Mouse (Mus musculus) cerebellum, adult 11 months (tissue): ENCODE measurements around the gene Tbrg4.

Experiments used
- DNase-seq: peaks from one replicate; pipeline ENCODE4 v3.0.0; 2022

Tbrg4 gene

GRCm38 (mm10) chr11:6615250-6616205 is 10.3 kb downstream of the Tbrg4 start:
- no peak for DNase-seq

- DNase-seq: peak; percentile 84
These were observed 20.1 kb downstream of the Tbrg4 start, which contains the start of gene Nacad for GRCm38 (mm10) chr11:6605491-6606399. Gene Nacad, minus strand, starts transcription at chr11:6606053.

GRCm38 (mm10) chr11:6605021-6605481 is 20.8 kb downstream of the Tbrg4 start:
- DNase-seq: no peak

DNA sequence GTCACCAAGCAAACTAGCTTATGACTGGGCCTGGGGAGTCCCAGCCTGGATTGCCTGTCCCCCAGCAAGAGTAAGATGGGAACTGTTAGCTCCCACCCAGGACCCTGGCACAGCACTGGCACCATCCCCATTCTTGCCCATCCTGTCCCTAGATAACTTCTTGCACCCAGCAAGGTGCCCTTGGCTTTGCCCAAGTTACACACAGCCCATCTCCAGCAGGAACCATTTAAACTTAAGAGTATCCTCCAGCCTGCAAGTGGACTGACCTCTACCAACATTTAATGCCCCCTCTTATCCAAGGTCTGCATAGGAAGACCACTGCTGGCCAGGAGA is 21.3 kb downstream of the Tbrg4 start:
- no peak for DNase-seq

DNA sequence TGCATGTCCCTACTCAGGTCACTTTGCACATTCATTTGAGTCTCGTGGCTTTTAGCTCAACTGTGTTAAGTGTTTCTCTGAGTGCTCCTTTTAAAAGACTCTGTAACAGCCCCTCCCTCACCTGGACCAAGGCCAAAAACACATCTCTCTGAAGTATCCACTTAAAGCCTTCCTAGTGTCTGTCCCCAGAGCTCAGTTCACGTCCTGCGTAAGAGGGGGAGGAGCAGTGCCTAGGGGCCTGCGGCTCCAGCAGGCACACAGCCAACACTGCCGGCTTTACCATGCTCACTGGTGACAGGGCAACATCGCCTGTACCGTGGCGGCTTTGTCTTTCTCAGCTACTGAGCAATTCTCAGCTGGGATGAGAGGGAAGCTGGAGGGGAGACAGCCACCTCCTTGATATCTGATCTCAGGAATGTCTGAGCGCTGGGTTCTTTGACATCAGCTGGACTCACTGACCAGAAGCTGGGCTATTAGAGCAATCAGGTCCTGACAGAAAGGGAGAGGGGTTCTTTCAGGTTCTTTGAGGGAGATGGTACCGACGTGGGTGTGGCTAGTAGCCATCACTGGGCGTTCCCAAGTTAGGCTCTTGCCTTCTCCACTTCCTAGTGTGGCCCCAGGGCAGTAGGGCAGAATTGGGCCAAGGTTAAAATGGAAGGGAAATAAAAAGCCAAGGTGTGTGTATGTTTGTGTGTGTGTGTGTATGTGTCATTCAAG is 21.8 kb downstream of the Tbrg4 start:
- peak; percentile 68 for DNase-seq

DNA sequence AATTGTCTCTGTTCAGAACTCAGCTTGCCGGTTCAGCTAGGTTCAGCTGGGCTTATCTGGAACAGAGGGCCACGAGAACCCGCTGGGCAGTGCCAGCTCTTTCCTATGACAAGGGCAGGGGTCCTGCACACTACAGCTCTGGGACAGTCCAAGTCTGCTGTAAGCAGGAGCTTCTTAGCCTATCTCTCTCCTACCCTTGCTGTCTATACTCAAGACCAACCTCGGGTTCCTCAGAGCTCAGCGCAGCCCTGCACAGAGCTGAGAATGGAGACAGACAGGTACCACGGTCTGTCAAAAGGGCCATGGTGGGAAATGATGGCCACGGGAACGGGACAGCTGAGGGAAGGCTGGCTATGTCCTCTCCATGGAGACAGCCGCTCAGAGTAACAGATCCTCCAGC is 22.6 kb downstream of the Tbrg4 start:
- no peak for DNase-seq

GRCm38 (mm10) chr11:6602662-6603061 is 23.2 kb downstream of the Tbrg4 start:
- no peak for DNase-seq

DNA sequence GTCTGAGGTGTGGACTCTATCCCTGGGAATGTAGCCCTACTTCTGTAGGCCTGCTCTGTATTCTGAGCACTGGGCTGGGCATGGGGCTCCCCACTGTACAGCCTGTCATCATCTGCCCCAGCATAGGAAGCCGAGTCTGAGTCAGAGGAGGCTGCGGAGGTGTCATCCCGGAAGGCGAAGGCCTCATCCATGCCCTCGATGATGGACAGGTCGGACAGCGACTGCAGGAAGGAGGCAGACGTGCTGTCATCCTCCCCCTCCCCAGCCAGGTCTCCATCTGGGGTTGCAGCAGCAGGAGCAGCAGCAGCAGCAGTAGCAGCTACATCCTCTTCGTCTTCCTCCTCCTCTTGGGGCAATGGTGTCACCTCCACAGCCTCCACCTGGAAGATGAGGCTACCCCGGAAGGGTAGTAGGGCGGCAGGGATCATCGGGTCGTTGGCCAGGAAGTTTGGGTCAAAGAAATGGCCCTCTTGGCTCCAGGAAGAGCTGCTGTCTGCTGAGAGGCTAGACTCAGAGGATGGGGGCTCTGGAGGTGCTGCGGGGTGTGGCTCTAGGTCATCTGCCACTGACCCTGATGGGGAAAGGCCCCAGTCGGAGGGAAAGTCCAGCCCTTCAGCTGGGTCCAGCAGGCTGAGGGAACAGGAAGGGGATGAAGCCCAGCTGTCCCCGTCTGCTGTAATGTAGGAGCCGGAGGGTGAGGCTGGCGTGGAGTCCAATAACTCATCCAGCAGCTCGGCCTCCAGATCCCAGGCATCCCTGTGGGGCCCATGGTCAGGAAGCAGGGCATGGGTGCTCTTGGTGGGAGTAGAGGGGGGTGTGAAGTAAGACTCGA is 24.0 kb downstream of the Tbrg4 start:
- DNase-seq: no peak

DNA sequence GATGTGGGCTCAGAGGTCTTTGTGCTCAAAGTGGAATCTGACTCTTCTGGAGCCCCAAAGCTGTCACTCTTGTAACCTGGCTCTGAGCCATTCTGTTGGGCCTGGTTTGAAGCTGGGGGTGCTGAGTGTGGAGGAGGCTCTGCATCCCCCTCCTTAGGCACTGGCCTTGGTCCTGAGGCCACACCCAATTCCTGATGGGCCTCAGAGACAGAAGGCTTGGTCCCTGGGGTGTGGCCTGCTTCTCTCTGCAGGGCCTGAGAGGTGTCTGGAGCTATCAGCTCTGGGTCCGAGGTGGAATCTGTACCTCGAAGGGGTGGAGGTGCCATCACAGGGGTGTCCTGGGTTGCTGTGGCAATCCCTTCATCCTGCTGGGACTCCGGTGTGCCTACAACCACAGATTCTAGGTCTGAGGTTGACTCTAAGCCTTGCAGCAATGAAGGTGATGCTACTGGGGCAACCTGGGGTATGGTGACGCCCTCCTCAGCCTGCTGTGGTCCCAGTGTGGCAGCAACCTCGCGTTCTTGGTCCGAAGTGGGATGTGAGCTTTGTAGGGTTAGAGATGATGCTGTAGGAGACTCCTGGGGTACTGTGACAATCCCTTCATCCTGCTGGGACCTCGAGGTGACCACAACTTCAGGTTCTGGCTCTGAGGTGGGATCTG is 25.5 kb downstream of the Tbrg4 start:
- DNase-seq: no peak

DNA sequence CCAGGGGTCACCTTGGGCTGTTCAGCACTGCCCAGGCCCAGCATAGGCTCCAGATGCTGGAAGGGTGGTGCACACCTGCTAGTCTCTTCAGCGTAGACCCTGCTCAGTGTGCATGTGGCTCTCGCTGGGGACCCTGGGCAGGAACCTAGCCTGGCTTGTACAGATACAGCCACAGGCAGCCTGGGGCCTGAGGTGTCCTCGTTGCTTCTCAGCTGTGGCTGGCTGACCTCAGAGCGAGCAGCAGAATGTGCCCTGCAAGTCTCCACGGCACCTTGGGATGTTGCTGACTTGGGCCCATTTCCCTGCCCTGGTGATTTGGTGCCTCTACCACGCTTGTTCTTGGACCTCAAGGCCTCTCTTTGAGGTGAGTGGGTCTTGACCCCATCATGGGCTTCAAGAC is 26.0 kb downstream of the Tbrg4 start:
- DNase-seq: no peak

DNA sequence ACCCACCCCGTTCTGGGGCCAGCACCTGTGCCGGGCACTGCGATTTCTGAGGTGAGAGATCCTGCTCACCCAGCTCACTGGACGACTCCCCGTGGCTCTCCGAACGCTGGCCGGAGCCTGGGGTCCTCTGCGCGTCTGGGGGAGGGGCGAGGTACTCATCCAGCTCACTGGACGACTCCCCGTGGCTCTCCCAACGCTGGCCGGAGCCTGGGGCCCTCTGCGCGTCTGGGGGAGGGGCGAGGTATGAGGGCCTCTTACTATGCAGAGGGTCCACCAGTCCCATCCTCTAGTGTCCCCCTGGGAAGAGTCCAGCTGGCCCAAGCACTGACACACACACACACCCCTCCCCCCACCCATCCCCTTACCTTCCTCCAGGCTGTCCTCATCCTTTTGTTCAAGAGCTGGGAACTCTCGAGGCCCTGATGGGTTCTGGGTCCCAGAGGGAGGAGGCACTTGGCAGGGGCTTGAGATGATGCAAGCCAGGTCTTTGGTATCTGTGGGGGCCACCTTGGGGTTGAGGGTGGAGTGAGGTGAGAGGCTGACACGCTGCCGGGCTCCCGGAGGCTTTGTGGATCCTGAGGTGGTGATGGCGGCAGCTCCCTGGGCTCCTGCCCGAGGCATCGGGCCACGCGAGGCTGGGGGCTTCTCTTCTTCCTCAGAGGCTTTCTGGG is 26.7 kb downstream of the Tbrg4 start:
- no peak for DNase-seq

DNA sequence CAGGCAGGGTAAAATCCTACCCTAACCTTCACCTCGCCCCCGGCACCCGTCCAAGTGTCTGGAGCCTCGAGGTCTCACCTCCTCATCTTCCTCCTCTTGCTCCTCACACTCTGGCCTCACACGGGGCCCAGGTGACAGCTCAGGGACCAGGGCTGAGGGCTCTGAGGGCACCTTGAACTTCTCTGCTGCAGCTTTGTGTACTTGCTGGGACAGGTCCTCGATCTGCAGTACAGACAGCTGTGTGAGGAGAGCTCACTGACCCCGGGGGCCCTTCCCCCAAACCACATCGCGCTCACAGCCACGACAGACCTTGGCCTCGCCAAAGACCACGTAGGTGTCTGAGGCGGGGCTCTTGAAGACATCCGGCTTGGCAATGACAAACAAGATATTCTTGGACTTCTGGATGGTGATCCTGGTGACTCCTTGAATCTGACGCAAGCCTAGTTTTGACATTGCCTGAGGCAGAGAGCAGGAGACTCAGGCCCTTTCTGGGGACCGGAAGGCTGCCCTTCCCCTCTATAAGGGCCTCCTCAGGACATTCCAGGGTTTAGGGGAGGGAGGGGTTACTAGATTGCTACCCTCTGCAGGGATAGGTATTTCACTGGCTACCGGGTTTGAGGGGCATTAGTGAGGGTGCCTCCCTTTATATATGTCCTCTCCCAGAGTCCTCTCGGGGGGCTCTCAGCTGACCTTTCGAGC is 27.5 kb downstream of the Tbrg4 start:
- DNase-seq: no peak

DNA sequence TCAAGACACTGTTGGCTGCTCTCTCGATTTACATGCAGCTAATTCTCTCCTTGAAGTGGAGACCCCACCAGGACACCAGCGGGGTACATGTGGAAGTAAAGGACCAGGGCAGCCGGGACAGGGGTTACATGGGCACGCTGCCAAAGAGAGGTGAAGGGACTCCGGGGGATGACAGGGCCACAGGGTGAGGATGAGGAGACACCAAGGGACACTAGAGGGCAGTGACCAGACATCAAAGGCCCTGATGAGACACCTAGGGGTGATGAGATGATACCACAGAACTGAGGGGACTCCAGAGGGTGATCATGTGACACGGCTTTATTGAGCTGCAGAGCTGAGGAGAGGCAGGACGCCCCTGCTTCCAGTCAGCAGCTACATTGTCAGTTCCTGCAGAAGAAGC is 28.3 kb downstream of the Tbrg4 start:
- DNase-seq: no peak

GRCm38 (mm10) chr11:6596616-6597015 is 29.3 kb downstream of the Tbrg4 start:
- no peak for DNase-seq

- no peak for DNase-seq
These were observed 29.7 kb downstream of the Tbrg4 start for GRCm38 (mm10) chr11:6596205-6596604.

GRCm38 (mm10) chr11:6595339-6595738 is 30.5 kb downstream of the Tbrg4 start:
- DNase-seq: no peak

DNA sequence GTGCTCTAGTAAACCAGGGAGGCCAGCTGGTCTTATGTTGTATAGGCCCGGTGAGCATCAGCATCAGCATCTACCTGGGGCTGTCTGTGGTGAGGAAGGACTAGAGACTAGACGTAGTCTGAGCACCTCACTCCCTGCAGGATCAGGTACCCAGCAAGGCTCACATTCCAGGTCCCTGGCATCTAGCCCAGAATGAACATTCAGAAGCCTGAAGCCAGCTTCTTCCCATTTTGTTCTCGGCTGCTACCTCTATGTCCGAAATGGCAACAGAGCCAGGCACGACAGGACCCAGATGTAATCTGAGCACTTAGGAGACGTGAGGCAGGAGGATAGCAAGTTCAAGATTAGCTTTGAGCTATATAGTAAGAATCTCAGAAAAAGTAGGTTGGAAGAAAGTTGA is 31.0 kb downstream of the Tbrg4 start:
- DNase-seq: no peak

DNA sequence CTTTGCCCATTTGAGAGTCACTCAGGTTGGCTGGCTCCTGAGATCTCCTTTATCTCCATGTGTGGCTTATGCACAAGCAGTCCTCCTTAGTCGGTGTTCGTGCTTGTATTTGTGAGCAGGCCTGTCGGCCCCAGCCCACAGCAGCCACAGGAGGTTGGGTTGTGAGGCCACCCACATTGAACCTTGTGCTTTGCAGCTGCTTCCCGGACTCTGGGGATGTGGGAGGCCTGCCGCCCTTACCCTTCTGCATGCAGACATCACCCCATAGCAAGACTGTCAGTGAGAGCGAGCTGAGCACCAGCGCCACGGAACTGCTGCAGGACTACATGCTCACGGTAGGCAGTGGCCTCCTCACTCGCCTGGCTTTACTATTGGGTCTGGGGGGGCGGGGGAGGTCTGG is 32.5 kb downstream of the Tbrg4 start:
- no peak for DNase-seq

DNA sequence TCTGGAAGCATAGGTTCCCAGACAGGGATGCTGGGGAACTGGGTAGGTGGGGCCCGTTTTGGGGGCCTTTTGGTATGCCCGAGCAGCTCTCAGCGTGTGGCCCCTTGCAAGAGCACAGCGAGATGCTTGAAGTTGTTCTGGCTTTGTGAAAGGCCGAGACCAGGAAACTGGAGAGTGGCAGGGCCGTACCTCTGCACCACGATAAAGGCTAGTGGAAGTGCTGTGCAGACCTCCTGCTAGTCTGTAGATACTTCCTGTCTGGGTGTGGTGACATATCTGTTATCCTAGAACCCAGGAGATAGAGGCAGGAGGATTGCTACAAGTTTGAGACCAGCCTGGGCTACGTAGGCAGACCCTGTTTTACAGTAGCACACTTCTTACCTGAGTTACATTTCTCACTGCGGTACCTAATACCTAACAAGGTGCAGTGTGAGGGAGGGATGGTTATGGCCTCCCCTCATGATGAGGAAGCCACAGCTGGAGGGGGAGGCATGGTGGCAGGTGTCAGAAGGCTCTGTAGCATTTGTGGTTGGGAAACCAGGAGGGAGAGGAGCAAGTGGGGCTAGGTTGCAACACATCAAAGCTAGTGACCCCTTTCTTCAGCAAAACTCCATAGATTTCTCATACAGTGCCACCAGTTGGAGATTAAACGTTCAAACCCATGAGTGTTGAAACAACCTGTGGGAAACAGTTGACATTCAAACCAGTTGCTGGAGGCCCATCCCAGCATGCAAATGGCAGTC is 34.8 kb downstream of the Tbrg4 start:
- no peak for DNase-seq

DNA sequence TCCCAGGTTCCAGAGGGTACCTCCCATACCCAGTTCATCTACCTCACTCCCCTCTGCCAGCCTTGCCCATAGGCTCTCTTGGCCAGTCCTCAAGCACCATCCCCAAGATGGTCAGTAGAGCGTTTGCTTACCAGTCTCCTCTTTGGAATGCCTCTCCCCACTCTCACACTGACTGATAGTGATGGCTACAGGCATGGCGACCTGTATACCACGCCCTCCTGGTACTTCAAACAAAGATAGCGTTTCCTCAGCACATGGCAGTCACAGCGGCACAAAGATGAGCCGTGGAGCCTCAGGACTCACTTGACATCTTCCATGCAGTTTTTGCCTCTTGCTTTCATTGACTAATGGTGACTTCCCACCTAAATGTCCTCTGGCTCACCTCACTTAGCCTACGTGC is 36.0 kb downstream of the Tbrg4 start:
- no peak for DNase-seq
